Mouse (Mus musculus) effector memory CD4-positive, alpha-beta T cell, adult 7 months (primary cell): Measurements from ENCODE around the gene Knop1. TPM values are rescaled to one million over a fixed set of nuclear protein-coding genes. Genes with fewer than 3 reads are reported as not detected.

Source experiments
- polyA plus RNA-seq: library from polyadenylated mRNA; unstranded; fragments of 100-300 nt; shearing (Covaris generic); gene quantifications from one replicate; pipeline ENCODE4 v1.2.1, GENCODE M21; 2017

Knop1 gene
- polyA plus RNA-seq, result 15.0 TPM

GRCm38 (mm10) chr7:118855877-118856304 is at the start of gene Knop1:
Gene Knop1, minus strand, starts transcription at chr7:118856254.

DNA sequence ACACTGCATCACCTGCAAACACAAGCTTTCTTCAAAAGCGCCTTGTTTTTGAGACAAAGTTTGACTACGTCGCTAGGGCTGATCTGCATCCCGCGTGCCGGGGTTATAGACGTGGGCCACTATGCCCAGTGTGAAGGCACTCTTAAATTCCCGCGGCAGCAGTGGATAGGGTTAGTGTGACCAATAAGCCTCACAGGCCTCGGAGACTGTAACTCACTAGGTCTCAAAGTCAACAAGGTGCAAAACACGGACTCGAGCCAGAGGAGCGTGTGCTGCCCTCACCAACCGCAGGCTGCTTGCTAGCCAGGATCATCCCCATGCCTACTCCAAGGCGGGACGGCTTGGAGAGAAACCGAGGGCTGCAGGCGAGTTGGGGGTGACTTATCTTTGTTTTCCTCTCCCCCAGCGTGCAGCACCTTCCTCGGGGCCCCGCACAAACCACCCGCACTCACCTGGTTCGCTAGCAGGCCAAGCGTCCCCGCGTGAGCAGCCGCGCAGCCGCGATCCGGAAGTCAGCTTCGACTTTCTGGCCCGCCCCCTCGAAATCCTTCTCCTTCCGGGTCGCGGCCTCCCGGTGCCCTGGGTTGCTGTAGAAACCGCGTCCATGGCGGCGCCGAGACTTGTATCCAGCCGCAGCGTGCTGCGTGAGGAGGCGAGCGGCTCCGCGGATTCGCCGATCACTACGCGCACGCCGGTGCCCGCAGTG is 730 bp downstream of the Knop1 start, which contains the start of gene Iqck:
Gene Iqck (plus strand): TSS at position 582 of the 706 bp plus-strand sequence.

Other genes starting within 250 kb of the Knop1 start
- 40.4 TPM for gene Gde1, start 150.5 kb downstream of the Knop1 start, polyA plus RNA-seq
- gene Ccp110, start 143.7 kb downstream of the Knop1 start, polyA plus RNA-seq, result 5.8 TPM
- gene Vps35l, start 116.0 kb downstream of the Knop1 start, polyA plus RNA-seq, result 70.1 TPM
- not detected for gene Iqck, start 502 bp downstream of the Knop1 start, polyA plus RNA-seq
- not detected for gene Gprc5b, start 139.0 kb upstream of the Knop1 start, polyA plus RNA-seq